Mouse (Mus musculus): ENCODE results near the gene Paqr7. TPM values are rescaled to one million over a fixed set of nuclear protein-coding genes. Genes with fewer than 3 reads are reported as not detected.

Gene Paqr7
- 54.5 and 54.7 TPM in 2 replicates for polyA plus RNA-seq (2015; fragmentation: Nextera tagmentation; extraction: Ambion mirVana)

GRCm38 (mm10) chr4:134496595-134497210 is at the start of gene Paqr7:
Paqr7 (plus strand) TSS chr4:134496697.

GRCm38 (mm10) chr4:134468215-134468575 is 28.3 kb upstream of the Paqr7 start, which contains the start of gene Stmn1:
Stmn1 (plus strand) TSS chr4:134468320.

GRCm38 (mm10) chr4:134510845-134511411 is 14.4 kb downstream of the Paqr7 start, which contains the start of gene Aunip:
Aunip (plus strand) TSS chr4:134510999.

GRCm38 (mm10) chr4:134534932-134535786 is 38.7 kb downstream of the Paqr7 start, which contains the start of gene Mtfr1l:
Mtfr1l (minus strand) TSS chr4:134535387.

GRCm38 (mm10) chr4:134551494-134552316 is 55.2 kb downstream of the Paqr7 start, which contains the start of gene Selenon:
Selenon (minus strand) TSS chr4:134552166.

Small RNAs within 50 kb of the gene (microRNA-seq; reads per million reads assigned to microRNA genes)
- gene Gm23634: not detected

Other genes with a start within 250 kb of the Paqr7 start
- 0.26 TPM in 1 of 2 replicates, not detected in the other for gene Gm30191, start 249.8 kb upstream of the Paqr7 start, polyA plus RNA-seq (2015; fragmentation: Nextera tagmentation; extraction: Ambion mirVana)
- 14.7 and 15.1 TPM in 2 replicates for gene Grrp1, start 242.6 kb upstream of the Paqr7 start, polyA plus RNA-seq (2015; fragmentation: Nextera tagmentation; extraction: Ambion mirVana)
- 24.1 and 26.0 TPM in 2 replicates for gene Pdik1l, start 208.8 kb upstream of the Paqr7 start, polyA plus RNA-seq (2015; fragmentation: Nextera tagmentation; extraction: Ambion mirVana)
- gene Trim63, start 181.6 kb upstream of the Paqr7 start, polyA plus RNA-seq (2015; fragmentation: Nextera tagmentation; extraction: Ambion mirVana): 1.4 and 1.6 TPM in 2 replicates
- 0.25 TPM in 2 replicates for gene Slc30a2, start 153.5 kb upstream of the Paqr7 start, polyA plus RNA-seq (2015; fragmentation: Nextera tagmentation; extraction: Ambion mirVana)
- gene Extl1, start 112.8 kb upstream of the Paqr7 start, polyA plus RNA-seq (2015; fragmentation: Nextera tagmentation; extraction: Ambion mirVana): 0.88 and 0.94 TPM in 2 replicates
- gene Pafah2, start 100.4 kb upstream of the Paqr7 start, polyA plus RNA-seq (2015; fragmentation: Nextera tagmentation; extraction: Ambion mirVana): 4.7 and 5.7 TPM in 2 replicates
- gene Stmn1, start 28.4 kb upstream of the Paqr7 start, polyA plus RNA-seq (2015; fragmentation: Nextera tagmentation; extraction: Ambion mirVana): 2,472 and 2,758 TPM in 2 replicates
- 1.1 and 1.7 TPM in 2 replicates for gene Aunip, start 14.3 kb downstream of the Paqr7 start, polyA plus RNA-seq (2015; fragmentation: Nextera tagmentation; extraction: Ambion mirVana)
- 174 and 179 TPM in 2 replicates for gene Mtfr1l, start 38.7 kb downstream of the Paqr7 start, polyA plus RNA-seq (2015; fragmentation: Nextera tagmentation; extraction: Ambion mirVana)
- 15.5 and 17.2 TPM in 2 replicates for gene Selenon, start 55.5 kb downstream of the Paqr7 start, polyA plus RNA-seq (2015; fragmentation: Nextera tagmentation; extraction: Ambion mirVana)
- gene Man1c1, start 207.6 kb downstream of the Paqr7 start, polyA plus RNA-seq (2015; fragmentation: Nextera tagmentation; extraction: Ambion mirVana): 6.7 and 6.8 TPM in 2 replicates